Mouse (Mus musculus) layer of hippocampus, adult 9-10 months (tissue): ENCODE measurements at regions not wholly inside any gene's neighbourhood (a gene's known extent, or its start where the extent isn't known, plus 50 kb on each side); places are given as distances from the start of the nearest gene placed in this dataset.
"Not testable (repeated sequence)": the region's sequence is repeated elsewhere in the genome, so short reads cannot be mapped to it uniquely, and the experiment has no call there.

Source experiments
- DNase-seq: peaks from one replicate; pipeline ENCODE4 v3.0.0; 2022; ENCODE audit warnings: low spot score

- no peak for DNase-seq
Observed at GRCm38 (mm10) chr1:136680173-136680572, 55.5 kb downstream of the Zfp281 start.

- not testable (repeated sequence) for DNase-seq
Observed at GRCm38 (mm10) chr1:136682311-136682710, 57.6 kb downstream of the Zfp281 start.

- DNase-seq = no peak
Observed at GRCm38 (mm10) chr1:136683061-136683531, 58.4 kb downstream of the Zfp281 start.

DNA sequence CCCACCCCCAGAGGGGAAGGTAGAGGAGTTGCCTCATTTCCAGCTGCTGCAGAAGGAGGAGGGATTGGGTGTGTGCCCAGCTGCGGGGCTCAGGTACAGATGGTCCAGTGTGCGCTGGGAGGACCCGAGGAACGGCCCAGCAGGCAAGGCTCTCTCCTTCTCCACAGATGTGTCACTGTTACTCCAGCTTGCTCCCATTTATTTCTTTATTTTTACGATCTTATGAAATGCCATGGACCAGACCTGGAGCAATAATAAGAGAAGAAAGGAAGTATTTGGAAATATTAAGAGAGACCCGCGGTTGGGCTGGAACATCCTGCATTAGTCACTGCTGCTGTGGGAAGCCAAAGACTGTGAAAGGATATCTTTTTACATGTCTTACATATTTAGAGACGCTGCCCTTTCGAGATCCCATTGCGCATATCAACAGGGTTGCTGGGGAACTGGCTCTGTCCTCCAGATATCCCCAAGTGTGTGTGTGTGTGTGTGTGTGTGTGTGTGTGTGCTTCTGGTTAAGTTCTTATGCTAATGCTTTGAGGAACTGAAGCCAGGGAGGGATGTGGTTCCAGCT is 58.9 kb downstream of the Zfp281 start:
- no peak for DNase-seq

DNA sequence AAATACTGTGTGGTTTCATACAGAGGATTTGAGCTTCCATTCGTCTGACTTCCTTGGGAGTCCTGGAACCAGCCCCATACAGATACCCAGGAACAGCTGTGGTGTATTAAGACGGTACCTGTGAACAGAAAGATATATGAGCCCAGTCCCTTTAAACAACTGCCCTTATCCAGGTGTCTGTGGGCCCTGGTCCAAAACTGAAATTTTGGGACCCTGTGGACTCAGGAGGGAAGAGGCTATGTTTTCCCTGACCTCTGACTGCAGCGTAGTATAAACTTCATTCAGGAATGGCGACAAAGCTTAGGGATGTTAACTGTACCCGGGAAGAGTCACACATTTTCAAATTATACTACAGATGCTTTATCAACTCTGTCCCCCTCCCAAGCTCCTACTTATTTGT is 59.8 kb downstream of the Zfp281 start:
- no peak for DNase-seq

- DNase-seq = no peak
Observed at GRCm38 (mm10) chr1:136685191-136686060, 60.7 kb downstream of the Zfp281 start.

- no peak for DNase-seq
Observed at GRCm38 (mm10) chr1:136686467-136686866, 61.8 kb downstream of the Zfp281 start.

GRCm38 (mm10) chr1:136690068-136690467 is 65.4 kb downstream of the Zfp281 start:
- no peak for DNase-seq

- no peak for DNase-seq
Observed at GRCm38 (mm10) chr1:136693421-136693820, 68.7 kb downstream of the Zfp281 start.

GRCm38 (mm10) chr1:136694983-136695382 is 70.3 kb downstream of the Zfp281 start:
- DNase-seq = no peak

GRCm38 (mm10) chr1:136696077-136696641 is 71.5 kb downstream of the Zfp281 start:
- DNase-seq = no peak

GRCm38 (mm10) chr1:136698454-136699152 is 73.9 kb downstream of the Zfp281 start:
- DNase-seq = no peak

GRCm38 (mm10) chr1:136699153-136699524 is 74.4 kb downstream of the Zfp281 start:
- no peak for DNase-seq

GRCm38 (mm10) chr1:136699571-136699970 is 74.9 kb downstream of the Zfp281 start:
- no peak for DNase-seq

DNA sequence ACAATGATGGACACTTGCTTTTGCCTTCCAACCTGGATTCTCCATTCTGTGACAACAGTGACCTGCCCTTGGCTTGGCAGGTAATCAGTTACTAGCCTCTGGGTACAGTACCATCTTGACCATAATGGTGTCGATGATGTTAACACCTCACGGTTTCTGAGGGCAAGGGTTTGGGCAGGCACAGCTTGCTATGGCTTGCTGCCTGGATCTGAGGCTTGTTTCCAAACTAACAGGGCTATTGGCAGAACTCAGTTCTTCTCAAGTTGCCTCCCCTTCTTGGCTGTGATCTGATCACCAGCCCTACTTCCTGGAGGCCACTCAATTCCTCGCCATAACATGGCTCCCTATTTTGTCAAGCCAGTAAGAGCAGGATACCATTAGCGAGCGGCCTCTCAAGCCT is 79.4 kb downstream of the Zfp281 start:
- DNase-seq = no peak

DNA sequence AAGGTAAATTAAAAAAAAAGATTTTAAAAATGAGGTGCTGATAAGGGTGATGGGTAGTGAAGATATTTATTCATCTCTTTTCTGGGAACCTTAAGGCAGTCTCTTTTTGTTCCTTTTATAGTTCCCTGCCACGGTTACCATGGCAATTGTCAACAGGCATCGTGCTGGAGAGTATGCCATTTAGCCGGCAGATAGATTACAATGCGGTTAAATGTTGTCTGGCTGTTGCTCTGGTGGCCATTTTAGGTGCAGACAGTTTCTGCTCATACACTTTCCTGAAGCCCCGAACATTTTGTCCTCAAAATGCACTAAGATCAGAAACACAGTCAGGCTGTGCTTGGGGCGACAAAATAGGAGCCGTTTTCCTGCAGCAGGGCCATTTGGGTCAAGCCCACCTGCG is 81.8 kb downstream of the Zfp281 start:
- no peak for DNase-seq

DNA sequence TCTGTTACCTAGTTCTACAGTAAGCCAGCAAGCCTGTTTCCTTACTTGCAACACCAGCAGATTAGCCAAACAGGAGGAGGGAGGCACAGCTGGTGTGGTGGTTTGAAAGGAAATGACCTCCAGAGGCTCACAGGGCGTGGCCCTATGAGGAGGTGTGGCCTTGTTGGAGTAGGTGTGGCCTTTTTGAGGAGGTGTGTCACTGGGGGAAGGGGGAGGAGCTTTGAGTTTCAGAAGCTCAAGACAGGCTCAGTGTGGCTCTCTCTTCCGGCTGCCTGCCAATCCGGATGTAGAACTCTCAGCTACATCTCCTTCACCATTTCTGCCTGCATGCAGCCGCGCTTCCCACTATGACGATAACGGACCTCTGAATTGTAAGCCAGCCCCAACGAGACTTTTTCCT is 82.7 kb downstream of the Zfp281 start:
- DNase-seq = no peak

- no peak for DNase-seq
Observed at GRCm38 (mm10) chr1:136707866-136708265, 83.2 kb downstream of the Zfp281 start.

- no peak for DNase-seq
Observed at GRCm38 (mm10) chr1:136710196-136710595, 85.5 kb downstream of the Zfp281 start.

DNA sequence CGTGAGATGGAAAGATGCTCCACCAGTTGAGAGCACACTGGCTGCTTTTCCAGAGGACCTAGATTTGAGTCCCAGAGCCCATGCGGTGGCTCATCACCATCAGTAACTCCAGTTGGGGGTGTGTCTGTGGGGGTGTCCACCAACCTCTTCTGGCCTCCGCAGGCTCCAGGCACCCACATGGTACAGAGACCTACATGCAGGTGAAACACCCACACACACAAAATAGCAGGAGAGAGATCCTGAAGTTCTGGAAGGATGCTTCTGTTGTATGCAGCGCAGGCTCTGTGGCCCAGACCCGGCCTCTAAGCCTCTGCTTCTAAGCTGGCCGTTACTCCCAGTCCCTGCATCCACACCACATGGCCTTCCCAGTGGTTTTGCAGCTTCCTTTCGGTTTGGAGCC is 86.5 kb downstream of the Zfp281 start:
- DNase-seq = no peak

DNA sequence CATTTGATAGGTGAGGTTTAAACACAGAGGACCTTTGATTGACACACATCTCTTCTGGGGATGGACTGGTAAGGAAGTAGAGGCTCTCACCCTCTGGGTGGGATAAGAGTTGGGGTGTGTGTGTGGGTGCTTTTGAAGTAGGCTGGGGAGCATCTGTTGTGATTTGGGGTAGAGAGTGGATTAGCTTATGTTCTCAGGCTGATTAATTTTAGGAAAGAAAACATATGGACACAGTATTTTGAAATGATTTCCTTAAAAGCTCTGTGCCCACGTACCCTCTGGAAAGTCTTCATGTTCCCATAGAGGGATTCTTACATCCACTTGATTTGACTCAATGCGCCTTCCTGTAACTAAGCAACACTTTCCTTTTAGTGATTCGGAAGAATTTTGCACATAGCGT is 89.4 kb downstream of the Zfp281 start:
- DNase-seq = no peak

DNA sequence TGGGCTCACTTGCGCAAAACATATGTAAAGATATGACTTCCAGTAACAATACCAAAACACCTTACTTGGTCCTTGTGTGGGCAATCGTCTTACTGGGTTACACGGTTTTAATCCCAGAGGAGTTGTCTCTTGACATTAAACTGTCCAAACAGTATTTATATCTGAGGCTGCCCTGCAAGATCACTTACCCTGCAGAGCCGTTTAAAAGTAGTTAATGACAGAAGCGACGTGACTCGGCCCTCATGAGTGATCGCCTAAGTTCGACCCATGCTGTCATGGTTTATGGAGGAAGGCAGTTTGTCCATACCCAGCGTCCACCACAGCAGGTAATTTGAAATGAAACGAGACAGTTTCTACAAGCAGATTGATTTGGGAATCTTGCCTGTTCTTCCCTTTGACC is 90.3 kb downstream of the Zfp281 start:
- DNase-seq = no peak
